Mouse (Mus musculus): ENCODE data around the gene Grem1. TPM values are rescaled to one million over a fixed set of nuclear protein-coding genes. Genes with fewer than 3 reads are reported as not detected.

The Grem1 gene
- polyA plus RNA-seq, 1 experiment from 2014 or later: 0.13 TPM

- H3K27me3 ChIP-seq (replicated peaks; ENCODE audit: insufficient read depth, low read length): no peaks in the 10 kb centered on the region
- no peaks in the 10 kb centered on the region for H3K4me1 ChIP-seq (ENCODE audit: insufficient read depth, low read depth, low read length)
- H3K9me3 ChIP-seq (ENCODE audit: low read length): no peaks in the 10 kb centered on the region
- no peak overlapping the region for H3K9ac ChIP-seq (replicated peaks; ENCODE audit: low read depth)
- 68% methylated on average over 13 of the region's 13 CpGs for WGBS
- no peak overlapping the region for H3K4me3 ChIP-seq (ENCODE audit: low read depth, low read length)
- DNase-seq (ENCODE audit: low spot score): no peak
- TF ChIP-seq CTCF (IDR thresholded peaks at IDR 0.05): no peak
- TF ChIP-seq EP300 (IDR thresholded peaks at IDR 0.05): no peak
- H3K27ac ChIP-seq (ENCODE audit: low read length): no peak overlapping the region
- no peak overlapping the region for H3K4me2 ChIP-seq (replicated peaks; ENCODE audit: low read depth, low read length)
- no peaks in the 10 kb centered on the region for H3K36me3 ChIP-seq (ENCODE audit: insufficient read depth, low read length)
- no peak for ATAC-seq
Measured at GRCm38 (mm10) chr2:113798605-113799004, 40.2 kb upstream of the Grem1 start.

GRCm38 (mm10) chr2:113795186-113795585, 36.7 kb upstream of the Grem1 start:
- WGBS: 64% methylated on average over 4 of the region's 4 CpGs
- no peak overlapping the region for H3K27ac ChIP-seq (ENCODE audit: low read length)

GRCm38 (mm10) chr2:113793521-113793920, 35.1 kb upstream of the Grem1 start:
- Histone ChIP-seq H3K9ac (replicated peaks; ENCODE audit: low read depth) (no peak overlapping the region), H3K27me3 (replicated peaks; ENCODE audit: insufficient read depth, low read length) (no peaks in the 10 kb centered on the region), H3K27ac (ENCODE audit: low read length) (no peak overlapping the region), H3K4me3 (ENCODE audit: low read depth, low read length) (no peak overlapping the region), H3K4me2 (replicated peaks; ENCODE audit: low read depth, low read length) (no peak overlapping the region), H3K36me3 (ENCODE audit: insufficient read depth, low read length) (no peaks in the 10 kb centered on the region), H3K4me1 (ENCODE audit: insufficient read depth, low read depth, low read length) (no peaks in the 10 kb centered on the region), H3K9me3 (ENCODE audit: low read length) (no peaks in the 10 kb centered on the region)
- ATAC-seq (no peak), DNase-seq (ENCODE audit: low spot score) (no peak)
- no peak for TF ChIP-seq EP300 (IDR thresholded peaks at IDR 0.05)
- no peak for TF ChIP-seq CTCF (IDR thresholded peaks at IDR 0.05)
- WGBS: 76% methylated on average over 3 of the region's 3 CpGs

More at GRCm38 (mm10) chr2:113795186-113795585, 36.7 kb upstream of the Grem1 start:
- Histone ChIP-seq H3K36me3 (ENCODE audit: insufficient read depth, low read length) (no peaks in the 10 kb centered on the region), H3K9ac (replicated peaks; ENCODE audit: low read depth) (no peak overlapping the region), H3K4me2 (replicated peaks; ENCODE audit: low read depth, low read length) (no peak overlapping the region), H3K4me3 (ENCODE audit: low read depth, low read length) (no peak overlapping the region), H3K4me1 (ENCODE audit: insufficient read depth, low read depth, low read length) (no peaks in the 10 kb centered on the region), H3K27me3 (replicated peaks; ENCODE audit: insufficient read depth, low read length) (no peaks in the 10 kb centered on the region), H3K9me3 (ENCODE audit: low read length) (no peaks in the 10 kb centered on the region)
- TF ChIP-seq EP300 (IDR thresholded peaks at IDR 0.05) (no peak), CTCF (IDR thresholded peaks at IDR 0.05) (no peak)
- DNase-seq (ENCODE audit: low spot score) (no peak), ATAC-seq (no peak)

GRCm38 (mm10) chr2:113788821-113789387, 30.5 kb upstream of the Grem1 start:
- Histone ChIP-seq H3K4me3 (ENCODE audit: low read depth, low read length) (no peak overlapping the region), H3K9ac (replicated peaks; ENCODE audit: low read depth) (no peak overlapping the region), H3K4me1 (ENCODE audit: insufficient read depth, low read depth, low read length) (no peaks in the 10 kb centered on the region), H3K27ac (ENCODE audit: low read length) (no peak overlapping the region), H3K4me2 (replicated peaks; ENCODE audit: low read depth, low read length) (no peak overlapping the region), H3K9me3 (ENCODE audit: low read length) (no peaks in the 10 kb centered on the region), H3K27me3 (replicated peaks; ENCODE audit: insufficient read depth, low read length) (no peaks in the 10 kb centered on the region), H3K36me3 (ENCODE audit: insufficient read depth, low read length) (no peaks in the 10 kb centered on the region)
- no peak for ATAC-seq
- no peak for DNase-seq (ENCODE audit: low spot score)
- 80% methylated on average over 4 of the region's 4 CpGs for WGBS
- TF ChIP-seq CTCF (IDR thresholded peaks at IDR 0.05): no peak
- no peak for TF ChIP-seq EP300 (IDR thresholded peaks at IDR 0.05)

GRCm38 (mm10) chr2:113787882-113788281, 29.4 kb upstream of the Grem1 start:
- no peaks in the 10 kb centered on the region for H3K36me3 ChIP-seq (ENCODE audit: insufficient read depth, low read length)
- H3K9ac ChIP-seq (replicated peaks; ENCODE audit: low read depth): no peak overlapping the region
- no peaks in the 10 kb centered on the region for H3K4me1 ChIP-seq (ENCODE audit: insufficient read depth, low read depth, low read length)
- no peak overlapping the region for H3K4me3 ChIP-seq (ENCODE audit: low read depth, low read length)
- no peak overlapping the region for H3K4me2 ChIP-seq (replicated peaks; ENCODE audit: low read depth, low read length)
- DNase-seq (ENCODE audit: low spot score) (no peak), ATAC-seq (no peak)
- TF ChIP-seq EP300 (IDR thresholded peaks at IDR 0.05) (no peak), CTCF (IDR thresholded peaks at IDR 0.05) (no peak)
- H3K27ac ChIP-seq (ENCODE audit: low read length): no peak overlapping the region
- no peaks in the 10 kb centered on the region for H3K27me3 ChIP-seq (replicated peaks; ENCODE audit: insufficient read depth, low read length)
- 81% methylated on average over 4 of the region's 4 CpGs for WGBS
- no peaks in the 10 kb centered on the region for H3K9me3 ChIP-seq (ENCODE audit: low read length)

- no peaks in the 10 kb centered on the region for H3K9me3 ChIP-seq (ENCODE audit: low read length)
- H3K27me3 ChIP-seq (replicated peaks; ENCODE audit: insufficient read depth, low read length): no peaks in the 10 kb centered on the region
- 12% methylated on average over 3 of the region's 3 CpGs for WGBS
- no peaks in the 10 kb centered on the region for H3K36me3 ChIP-seq (ENCODE audit: insufficient read depth, low read length)
- no peak for ATAC-seq
- H3K9ac ChIP-seq (replicated peaks; ENCODE audit: low read depth): no peak overlapping the region
- H3K4me3 ChIP-seq (ENCODE audit: low read depth, low read length): no peak overlapping the region
- TF ChIP-seq CTCF (IDR thresholded peaks at IDR 0.05) (no peak), EP300 (IDR thresholded peaks at IDR 0.05) (no peak)
- DNase-seq (ENCODE audit: low spot score): no peak
- H3K4me2 ChIP-seq (replicated peaks; ENCODE audit: low read depth, low read length): no peak overlapping the region
- no peak overlapping the region for H3K27ac ChIP-seq (ENCODE audit: low read length)
- H3K4me1 ChIP-seq (ENCODE audit: insufficient read depth, low read depth, low read length): no peaks in the 10 kb centered on the region
Measured at GRCm38 (mm10) chr2:113784851-113785250, 26.4 kb upstream of the Grem1 start.

- Histone ChIP-seq H3K27ac (ENCODE audit: low read length) (no peak overlapping the region), H3K27me3 (replicated peaks; ENCODE audit: insufficient read depth, low read length) (no peaks in the 10 kb centered on the region), H3K36me3 (ENCODE audit: insufficient read depth, low read length) (no peaks in the 10 kb centered on the region), H3K9me3 (ENCODE audit: low read length) (no peaks in the 10 kb centered on the region), H3K4me1 (ENCODE audit: insufficient read depth, low read depth, low read length) (no peaks in the 10 kb centered on the region), H3K4me3 (ENCODE audit: low read depth, low read length) (no peak overlapping the region), H3K9ac (replicated peaks; ENCODE audit: low read depth) (no peak overlapping the region), H3K4me2 (replicated peaks; ENCODE audit: low read depth, low read length) (no peak overlapping the region)
- TF ChIP-seq CTCF (IDR thresholded peaks at IDR 0.05) (no peak), EP300 (IDR thresholded peaks at IDR 0.05) (no peak)
- no peak for DNase-seq (ENCODE audit: low spot score)
- ATAC-seq: no peak
- WGBS: 59% methylated on average over 4 of the region's 4 CpGs
Measured at GRCm38 (mm10) chr2:113781521-113781920, 23.1 kb upstream of the Grem1 start.
